Mouse (Mus musculus): ENCODE data around the gene Tead1. TPM values are rescaled to one million over a fixed set of nuclear protein-coding genes. Genes with fewer than 3 reads are reported as not detected.
A peak's percentile ranks its signal among the peaks of the same experiment; 100 is the strongest.

Tead1 gene
- polyA plus RNA-seq, 1 experiment from 2014 or later = 18.9 TPM

GRCm38 (mm10) chr7:112955103-112955827 is 276.1 kb downstream of the Tead1 start:
- ATAC-seq (ENCODE audit: insufficient read depth, low FRiP score) = peak; percentile 33; the same call in 1 of the 2 replicates
- Histone ChIP-seq H3K9ac (ENCODE audit: low read length) (peak overlapping the region; percentile 81), H3K36me3 (ENCODE audit: control insufficient read depth, insufficient read depth, low read length) (no peaks in the 10 kb centered on the region), H3K4me2 (ENCODE audit: low read depth, low read length) (peak overlapping the region; percentile 84), H3K27me3 (ENCODE audit: control insufficient read depth, insufficient read depth, low read length) (peaks cover 19% of the 10 kb centered on the region), H3K4me3 (replicated peaks; ENCODE audit: low read length) (peak overlapping the region; percentile 69), H3K9me3 (replicated peaks; ENCODE audit: control insufficient read depth, low read length) (no peaks in the 10 kb centered on the region), H3K27ac (ENCODE audit: low read length) (peak overlapping the region; percentile 69), H3K4me1 (ENCODE audit: control insufficient read depth, insufficient read depth, low read length) (peaks cover 16% of the 10 kb centered on the region; the same call in 1 of the 2 replicates)
- WGBS = 5% methylated on average over 40 of the region's 40 CpGs

GRCm38 (mm10) chr7:112955955-112956354 is 276.8 kb downstream of the Tead1 start:
- no peak for ATAC-seq (ENCODE audit: insufficient read depth, low FRiP score)
- Histone ChIP-seq H3K4me3 (replicated peaks; ENCODE audit: low read length) (peak overlapping the region; percentile 69), H3K4me1 (ENCODE audit: control insufficient read depth, insufficient read depth, low read length) (peaks cover 16% of the 10 kb centered on the region; the same call in 1 of the 2 replicates), H3K9me3 (replicated peaks; ENCODE audit: control insufficient read depth, low read length) (no peaks in the 10 kb centered on the region), H3K27ac (ENCODE audit: low read length) (peak overlapping the region; percentile 69), H3K27me3 (ENCODE audit: control insufficient read depth, insufficient read depth, low read length) (peaks cover 19% of the 10 kb centered on the region), H3K36me3 (ENCODE audit: control insufficient read depth, insufficient read depth, low read length) (no peaks in the 10 kb centered on the region), H3K4me2 (ENCODE audit: low read depth, low read length) (peak overlapping the region; percentile 84), H3K9ac (ENCODE audit: low read length) (peak overlapping the region; percentile 81; the same call in 1 of the 2 replicates)
- WGBS = 28% methylated on average over 3 of the region's 3 CpGs

Small RNA genes within 50 kb of the gene (microRNA-seq; reads per million reads assigned to microRNA genes)
- gene Gm44462 = not detected

Measured in stomach, embryonic 16.5 days (tissue).